Mouse (Mus musculus) cerebellum, adult 2 months (tissue): ENCODE data around the gene Ahsa1.

Source experiments
- CTCF ChIP-seq: fragments of 200-500 bp; IDR thresholded peaks from 2 replicates; pipeline ENCODE4 v1.5.1; 2011; ENCODE audit warnings: low read depth, mild to moderate bottlenecking, control low read depth, low read length, moderate library complexity, borderline replicate concordance; ENCODE audit not compliant: insufficient read depth
- POLR2A ChIP-seq: fragments of 200-500 bp; IDR thresholded peaks from 2 replicates; pipeline ENCODE4 v1.6.1; 2011; ENCODE audit warnings: low read length, control low read depth, borderline replicate concordance; ENCODE audit not compliant: insufficient read depth

- TF ChIP-seq POLR2A, result no peak
- TF ChIP-seq CTCF, result no peak
These were observed 46.8 kb downstream of the Ahsa1 start for GRCm38 (mm10) chr12:87313098-87313497.
